Mouse (Mus musculus): ENCODE results near the gene Sp140.
A peak's percentile ranks its signal among the peaks of the same experiment; 100 is the strongest.
"Not testable (repeated sequence)": the region's sequence is repeated elsewhere in the genome, so short reads cannot be mapped to it uniquely, and the experiment has no call there.

Sp140 gene

DNA sequence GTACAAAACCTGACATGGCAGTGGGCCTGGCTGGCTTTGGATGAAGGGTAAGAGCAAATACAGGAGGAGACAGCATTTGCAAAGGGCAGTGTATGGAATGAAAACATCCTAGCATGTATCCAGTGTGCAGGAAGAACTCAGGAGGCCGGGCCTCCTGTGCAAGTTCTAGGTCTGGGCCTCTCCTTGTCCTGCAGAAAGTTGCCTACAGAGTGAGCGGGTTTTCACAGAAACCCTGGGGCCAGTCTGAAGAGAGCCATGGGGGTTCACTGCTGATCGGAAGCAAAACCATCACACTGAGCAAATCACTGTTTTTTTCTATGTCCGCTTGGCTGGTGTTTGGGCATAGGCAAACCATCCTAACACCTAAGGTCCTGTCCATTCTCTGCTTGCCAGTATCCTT, 38.0 kb downstream of the Sp140 start:
- not testable (repeated sequence) for DNase-seq (ENCODE audit: low read depth, low spot score)

DNA sequence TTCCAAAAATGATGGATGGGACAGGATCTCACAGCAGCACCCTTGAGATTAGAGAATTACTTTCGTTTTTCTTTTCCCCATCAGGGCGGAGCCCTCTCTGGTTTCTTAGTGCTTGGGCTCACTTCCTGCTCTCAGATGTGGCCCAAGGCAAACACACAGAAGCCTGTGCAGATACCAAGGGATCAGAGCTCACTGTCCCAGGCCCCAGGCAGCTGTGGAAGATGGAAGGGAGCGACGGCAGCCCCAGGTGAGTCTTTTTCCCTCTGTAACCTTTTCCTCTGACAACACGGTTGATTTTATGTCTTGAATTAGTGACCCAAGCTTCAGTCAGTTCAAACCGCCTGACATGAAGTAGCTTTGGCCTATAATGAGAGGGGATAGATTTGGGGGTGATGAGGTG, 49.7 kb downstream of the Sp140 start, which contains the start of gene Sp100:
Sp100 (plus strand) TSS at position 108 of the 400 bp plus-strand sequence.
- DNase-seq (ENCODE audit: low read depth, low spot score), result peak; percentile 14

GRCm38 (mm10) chr1:85650524-85650923, 50.3 kb downstream of the Sp140 start:
- DNase-seq (ENCODE audit: low read depth, low spot score), result not testable (repeated sequence)

GRCm38 (mm10) chr1:85651770-85652275, 51.6 kb downstream of the Sp140 start:
- not testable (repeated sequence) for DNase-seq (ENCODE audit: low read depth, low spot score)

- not testable (repeated sequence) for DNase-seq (ENCODE audit: low read depth, low spot score)
Measured at GRCm38 (mm10) chr1:85657211-85657610, 57.0 kb downstream of the Sp140 start.

GRCm38 (mm10) chr1:85664266-85664665, 64.1 kb downstream of the Sp140 start:
- DNase-seq (ENCODE audit: low read depth, low spot score), result no peak

DNA sequence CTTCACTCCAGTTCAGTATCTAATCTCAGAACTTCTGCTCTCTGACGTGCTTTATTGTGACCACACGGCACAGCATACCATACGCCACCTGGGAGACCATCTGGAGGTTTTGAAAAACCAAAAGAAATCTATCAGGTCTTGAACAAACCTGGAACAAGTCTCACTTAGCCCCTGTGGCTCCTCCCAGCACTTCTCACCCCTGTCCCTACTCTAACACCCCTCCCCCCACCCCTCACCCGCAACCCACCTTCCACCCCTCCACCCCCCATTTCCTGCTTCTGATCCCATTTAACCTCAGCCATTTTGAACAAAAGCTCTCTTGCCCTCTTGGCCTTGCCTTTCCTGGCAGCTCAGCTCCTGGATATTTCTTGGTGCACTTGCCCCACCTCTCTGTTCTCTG, 80.0 kb downstream of the Sp140 start:
- DNase-seq (ENCODE audit: low read depth, low spot score), result no peak

GRCm38 (mm10) chr1:85686666-85687065, 86.5 kb downstream of the Sp140 start:
- DNase-seq (ENCODE audit: low read depth, low spot score), result no peak

DNA sequence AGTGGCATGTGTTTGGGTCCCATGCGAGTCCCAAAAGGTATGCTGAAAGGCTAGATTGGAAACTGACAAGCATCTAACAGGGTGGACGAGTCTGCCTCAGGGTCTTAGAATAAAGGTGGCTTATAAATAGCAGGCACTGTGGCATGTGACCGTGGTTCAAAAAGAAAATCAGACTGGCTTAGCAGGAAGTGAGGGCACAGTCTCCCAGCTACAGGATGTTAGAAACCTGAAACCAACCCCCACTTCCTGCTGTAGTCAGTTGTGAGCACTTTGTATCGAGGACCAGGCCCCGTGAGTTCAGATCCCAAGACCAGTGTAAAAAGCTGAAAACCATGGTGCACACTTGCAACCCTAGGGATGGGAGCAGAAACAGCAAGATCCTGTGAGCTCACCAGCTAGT, 87.2 kb downstream of the Sp140 start:
- no peak for DNase-seq (ENCODE audit: low read depth, low spot score)

- DNase-seq (ENCODE audit: low read depth, low spot score), result no peak
Measured at GRCm38 (mm10) chr1:85690544-85690943, 90.4 kb downstream of the Sp140 start.

DNA sequence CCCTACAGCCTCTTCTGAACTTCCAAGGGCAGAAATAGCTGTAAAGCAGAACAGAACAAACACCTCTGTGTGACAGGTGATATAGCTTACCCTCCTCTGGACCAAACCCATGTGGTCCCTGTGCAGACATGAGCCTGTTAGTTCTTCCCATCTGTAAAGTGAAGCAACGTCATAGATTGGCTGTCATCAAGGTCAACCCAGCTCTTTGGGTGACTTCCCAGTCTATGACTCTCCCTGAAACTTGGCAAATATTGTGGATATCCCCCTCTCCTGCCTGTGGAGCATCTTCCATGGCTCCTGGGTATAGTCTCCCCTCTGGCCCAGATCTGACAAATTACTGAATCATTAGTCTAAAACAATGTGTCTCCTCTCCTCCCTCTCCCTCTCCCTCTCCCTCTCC, 92.1 kb downstream of the Sp140 start:
- peak; percentile 39 for DNase-seq (ENCODE audit: low read depth, low spot score)

DNA sequence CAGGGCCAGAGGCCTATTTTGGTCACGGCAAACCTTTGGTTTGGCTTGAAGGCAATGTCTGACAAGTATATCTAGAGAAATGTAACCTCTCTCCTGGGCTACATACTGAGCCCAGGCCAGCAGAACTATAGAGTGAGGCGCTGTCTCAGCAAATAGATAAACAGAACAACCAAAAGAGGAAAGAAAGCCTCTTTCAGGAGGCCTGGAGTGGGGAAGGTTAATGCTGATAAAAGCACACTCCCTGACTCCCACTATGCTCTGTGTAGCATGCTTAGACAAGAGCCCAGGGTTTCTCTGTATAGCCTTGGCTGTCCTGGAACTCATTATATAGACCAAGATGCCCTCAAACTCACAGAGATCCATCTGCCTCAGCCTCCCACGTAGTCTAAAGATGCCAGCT, 93.1 kb downstream of the Sp140 start:
- no peak for DNase-seq (ENCODE audit: low read depth, low spot score)
